Mouse (Mus musculus) bone marrow, adult 2 months (tissue): ENCODE measurements at regions not wholly inside any gene's neighbourhood (a gene's known extent, or its start where the extent isn't known, plus 50 kb on each side); places are given as distances from the start of the nearest gene placed in this dataset.

Experiments
- H3K27ac ChIP-seq: fragments of 200-500 bp; 2 replicates; pipeline ENCODE4 v1.5.1; 2012; ENCODE audit warnings: low read depth, mild to moderate bottlenecking, control low read depth, inconsistent platforms, low read length; ENCODE audit not compliant: control insufficient read depth, poor library complexity, insufficient read depth
- H3K4me1 ChIP-seq: fragments of 200-500 bp; 2 replicates; pipeline ENCODE4 v1.6.1; 2011; ENCODE audit warnings: low read length; ENCODE audit not compliant: control insufficient read depth, insufficient read depth
- H3K4me3 ChIP-seq: fragments of 200-500 bp; replicated peaks from 2 replicates; pipeline ENCODE3; 2011; ENCODE audit warnings: mild to moderate bottlenecking, low read depth, low read length, control low read depth; ENCODE audit not compliant: control insufficient read depth
- CTCF ChIP-seq: fragments of 200-500 bp; IDR thresholded peaks from 2 replicates; pipeline ENCODE4 v1.5.1; 2011; ENCODE audit warnings: low read length, control low read depth; ENCODE audit not compliant: control insufficient read depth, insufficient read depth
- POLR2A ChIP-seq: fragments of 200-500 bp; IDR thresholded peaks from 2 replicates; pipeline ENCODE4 v1.6.1; 2011; ENCODE audit warnings: low read depth, mild to moderate bottlenecking, control low read depth, low read length, borderline replicate concordance; ENCODE audit not compliant: control insufficient read depth
- WGBS: fragments of 180-500 bp; shearing (Covaris S2); methylation state at CpG from one replicate; pipeline ENCODE4 v1.1.7; 2018; 5-methylcytosine and 5-hydroxymethylcytosine counted together

DNA sequence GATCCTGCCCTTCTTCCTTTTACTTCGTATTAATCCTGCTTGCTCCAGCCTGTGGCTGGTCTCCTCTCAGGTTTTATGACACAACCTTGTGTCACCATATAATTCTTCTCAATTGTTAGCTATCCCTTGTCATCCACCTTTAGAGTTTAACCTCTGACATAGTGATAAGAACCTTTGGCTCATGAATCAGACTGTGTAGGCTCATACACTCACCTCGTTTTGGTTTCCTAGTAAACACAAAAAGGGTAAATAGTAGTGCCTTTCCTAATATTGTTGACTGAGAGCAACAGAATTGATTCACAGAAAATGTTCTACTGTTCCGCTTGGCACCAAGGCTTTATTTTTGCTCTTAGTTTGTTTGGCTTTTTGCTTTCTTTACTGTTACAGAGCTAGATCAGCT, 216.2 kb upstream of the H2al1a start:
- Histone ChIP-seq H3K4me1 (no peaks in the 10 kb centered on the region), H3K4me3 (no peak overlapping the region), H3K27ac (no peak overlapping the region)
- 64% methylated on average over 3 of the region's 3 CpGs for WGBS
- TF ChIP-seq CTCF (no peak), POLR2A (no peak)

DNA sequence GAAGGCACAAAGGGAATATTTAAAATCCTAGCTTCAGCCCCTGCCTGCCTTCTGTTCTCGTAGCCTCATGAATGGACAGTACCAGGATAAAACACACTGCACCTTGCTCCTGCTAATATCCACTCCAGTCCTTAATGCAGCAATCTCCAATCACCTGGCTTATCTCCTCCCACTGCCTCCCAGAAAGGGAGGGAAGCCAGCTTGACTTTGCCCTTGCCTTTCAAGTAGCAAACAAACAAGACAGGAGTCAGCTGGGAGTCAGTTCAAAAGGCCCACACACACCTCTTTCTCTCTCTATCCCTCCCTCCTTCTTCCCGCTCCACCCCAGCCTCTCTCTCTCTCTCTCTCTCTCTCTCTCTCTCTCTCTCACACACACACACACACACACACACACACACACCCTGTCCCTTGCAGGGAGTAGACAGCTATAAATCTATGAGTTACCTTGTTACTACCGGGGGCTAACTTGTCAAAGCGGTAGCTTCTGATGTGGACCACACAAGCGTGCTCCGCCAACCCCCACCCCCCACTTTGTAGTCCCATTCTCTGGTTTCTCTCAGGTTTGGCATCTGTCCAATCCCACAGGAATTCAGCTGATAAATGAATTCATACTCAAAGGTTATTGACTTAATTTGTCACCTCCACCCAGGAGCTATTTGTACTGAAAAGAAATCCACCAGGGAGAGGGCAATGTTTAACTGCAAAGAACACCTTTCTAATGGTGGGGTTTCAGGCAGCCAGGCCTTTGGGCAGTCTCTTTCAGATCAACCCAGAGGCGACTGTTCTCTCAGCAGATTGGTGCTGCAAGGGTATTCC, 212.6 kb upstream of the H2al1a start:
- TF ChIP-seq POLR2A: no peak
- no peak for TF ChIP-seq CTCF
- 79% methylated on average over 7 of the region's 7 CpGs for WGBS
- Histone ChIP-seq H3K4me1 (no peaks in the 10 kb centered on the region), H3K4me3 (no peak overlapping the region), H3K27ac (no peak overlapping the region)

GRCm38 (mm10) chrX:11087913-11088312, 211.1 kb upstream of the H2al1a start:
- Histone ChIP-seq H3K4me3 (no peak overlapping the region), H3K4me1 (no peaks in the 10 kb centered on the region), H3K27ac (no peak overlapping the region)
- WGBS: 13% methylated on average over 14 of the region's 14 CpGs
- TF ChIP-seq CTCF (peak; percentile 52), POLR2A (no peak)

GRCm38 (mm10) chrX:11088506-11088905, 210.6 kb upstream of the H2al1a start:
- no peaks in the 10 kb centered on the region for H3K4me1 ChIP-seq
- H3K27ac ChIP-seq: no peak overlapping the region
- 55% methylated on average over 10 of the region's 10 CpGs for WGBS
- no peak overlapping the region for H3K4me3 ChIP-seq
- TF ChIP-seq POLR2A (no peak), CTCF (no peak)

DNA sequence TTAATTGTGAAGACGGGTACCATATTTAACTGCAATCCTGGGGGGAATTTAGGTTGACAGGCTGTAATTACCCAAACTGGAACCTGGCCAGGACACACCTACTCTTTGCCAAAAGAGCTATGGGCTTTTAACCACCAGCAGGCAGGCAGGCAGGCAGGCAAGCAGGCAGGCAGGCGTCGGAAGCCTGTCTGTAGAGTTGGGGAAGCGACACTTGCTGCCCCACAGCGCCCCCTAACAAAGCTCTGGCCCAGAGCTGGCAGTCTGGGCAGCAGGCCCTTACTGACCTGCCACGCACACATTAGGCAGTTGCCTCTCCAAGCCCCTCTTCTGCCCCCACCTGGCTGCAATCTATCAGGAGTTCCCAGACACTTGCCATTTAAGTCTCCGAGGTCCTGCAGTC, 208.6 kb upstream of the H2al1a start:
- H3K27ac ChIP-seq: no peak overlapping the region
- H3K4me1 ChIP-seq: no peaks in the 10 kb centered on the region
- 35% methylated on average over 7 of the region's 7 CpGs for WGBS
- peak; percentile 41; the same call in 1 of the 2 replicates for TF ChIP-seq CTCF
- no peak for TF ChIP-seq POLR2A
- H3K4me3 ChIP-seq: no peak overlapping the region

DNA sequence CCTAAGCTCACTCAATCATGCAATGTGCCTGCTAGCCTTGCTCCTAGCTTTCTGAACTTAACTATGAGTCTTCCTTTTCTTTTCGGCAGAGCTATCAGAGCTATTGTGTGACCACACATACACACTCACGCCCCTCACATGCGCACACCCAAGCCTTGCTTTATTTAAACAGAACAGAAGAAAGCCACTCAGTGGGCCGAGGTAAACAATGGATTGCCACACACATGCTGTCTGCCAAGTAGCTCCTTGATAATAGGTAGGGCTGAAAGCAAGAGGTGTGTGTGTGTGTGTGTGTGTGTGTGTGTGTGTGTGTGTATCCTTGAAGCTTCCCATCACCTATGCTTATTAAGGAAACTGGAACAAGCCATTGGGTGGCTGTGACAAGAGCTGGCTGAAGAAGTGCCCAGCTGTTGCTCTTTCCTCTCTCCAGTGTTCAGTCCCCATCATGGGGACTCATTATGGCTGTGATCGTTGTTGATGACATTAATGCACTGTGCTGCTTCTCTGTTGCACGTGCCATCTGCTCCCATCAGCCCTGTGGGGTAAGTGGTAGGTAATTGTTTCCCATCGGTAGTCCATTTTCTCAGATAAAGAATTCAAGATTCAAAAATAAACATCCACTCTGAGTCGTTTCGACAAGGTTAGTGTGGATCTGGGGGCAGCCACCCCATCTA, 201.3 kb upstream of the H2al1a start:
- WGBS: 79% methylated on average over 9 of the region's 9 CpGs
- no peak overlapping the region for H3K27ac ChIP-seq
- TF ChIP-seq POLR2A (no peak), CTCF (no peak)
- H3K4me3 ChIP-seq: no peak overlapping the region
- H3K4me1 ChIP-seq: no peaks in the 10 kb centered on the region

DNA sequence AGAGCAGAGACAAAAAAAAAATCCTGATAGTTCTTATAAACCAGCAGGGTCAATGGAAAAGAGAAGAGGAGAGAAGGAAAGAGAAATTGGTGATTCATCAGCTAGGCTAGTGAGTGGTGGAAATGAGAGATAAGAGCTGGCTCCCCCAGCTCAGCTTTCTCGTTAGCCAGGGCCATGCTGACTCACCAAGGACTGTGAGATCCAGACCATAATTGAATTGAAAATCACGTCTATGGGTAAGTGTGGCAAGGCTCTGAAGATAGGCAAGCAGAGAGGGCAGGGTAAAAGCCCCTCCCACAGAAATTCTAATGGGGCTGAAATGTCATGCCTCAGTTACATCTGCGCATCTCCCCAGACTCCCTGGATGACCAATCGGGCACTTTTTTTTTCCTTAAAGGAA, 200.7 kb upstream of the H2al1a start:
- TF ChIP-seq CTCF (no peak), POLR2A (no peak)
- WGBS: 54% methylated on average over 4 of the region's 4 CpGs
- Histone ChIP-seq H3K27ac (no peak overlapping the region), H3K4me3 (no peak overlapping the region), H3K4me1 (no peaks in the 10 kb centered on the region)

DNA sequence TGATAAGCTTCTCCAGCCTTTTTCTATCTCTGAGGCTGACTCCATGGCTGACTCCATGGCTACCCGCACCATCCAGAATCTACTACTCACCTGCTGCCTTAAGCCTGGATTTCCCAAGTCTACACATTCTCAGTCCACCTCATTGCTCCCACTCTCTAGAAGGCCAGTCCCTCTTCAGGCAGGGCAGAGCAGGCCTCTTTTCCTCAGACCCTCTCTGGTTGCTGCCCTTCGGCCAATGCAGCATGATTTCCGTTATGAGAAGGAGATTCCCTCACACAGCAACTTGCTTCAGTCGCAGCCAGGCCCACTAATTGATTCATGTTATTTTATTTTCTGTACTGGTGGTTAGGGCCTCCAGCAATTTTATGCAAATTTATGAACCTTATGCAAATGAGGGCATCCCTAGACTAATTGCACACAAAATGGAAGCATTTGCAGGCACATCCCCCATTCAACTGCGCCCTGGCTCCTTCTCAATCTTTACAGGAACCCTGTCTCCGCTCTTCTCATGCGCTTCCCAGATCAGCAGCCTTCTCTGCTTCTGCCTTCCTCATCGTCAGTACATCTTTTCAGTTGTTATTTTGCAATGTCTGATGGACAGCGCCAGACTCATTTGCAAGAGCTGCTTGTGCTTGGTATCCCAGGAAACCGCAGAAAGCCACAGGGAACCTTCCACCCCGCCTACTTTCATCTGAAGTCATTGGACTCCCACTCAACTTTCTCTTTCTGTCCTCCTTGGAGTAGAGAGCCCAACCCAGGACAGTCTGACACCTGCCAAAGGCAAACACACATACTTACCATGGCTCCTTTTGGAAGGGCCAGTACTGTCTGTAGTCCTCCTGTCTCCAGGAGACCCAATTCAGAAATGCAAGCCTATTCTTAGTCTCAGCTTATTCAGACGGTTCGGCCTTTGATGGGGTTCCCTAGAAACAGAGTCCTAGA, 199.6 kb upstream of the H2al1a start:
- WGBS: 66% methylated on average over 13 of the region's 13 CpGs
- Histone ChIP-seq H3K4me1 (no peaks in the 10 kb centered on the region), H3K27ac (no peak overlapping the region), H3K4me3 (no peak overlapping the region)
- no peak for TF ChIP-seq POLR2A
